Mouse (Mus musculus) heart, adult 11 months (tissue): ENCODE results near the gene Nudt4.

Experiments
- DNase-seq: peaks from one replicate; pipeline ENCODE4 v3.0.0; 2022

Nudt4 gene

DNA sequence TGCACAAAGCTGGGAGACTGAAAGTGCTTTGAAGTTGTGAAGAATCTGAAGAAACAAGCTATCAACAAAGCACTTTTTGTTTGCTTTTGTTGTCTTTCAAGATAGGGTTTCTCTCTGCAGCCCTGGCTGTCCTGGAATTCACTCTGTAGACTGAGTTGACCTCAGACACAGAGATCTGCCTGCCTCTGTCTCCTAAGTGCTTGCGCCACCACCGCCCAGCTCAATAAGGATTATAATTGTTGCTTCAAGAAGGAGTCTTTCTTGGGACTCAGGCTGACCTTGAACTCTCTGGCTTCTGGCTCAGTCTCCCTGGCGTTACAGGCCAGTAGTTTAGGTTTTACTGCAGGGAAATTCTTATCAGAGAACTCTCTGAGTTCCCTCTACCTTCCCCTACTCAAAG lies 2.8 kb upstream of the Nudt4 start:
- DNase-seq: peak; percentile 55

- peak; percentile 88 for DNase-seq
Measured at GRCm38 (mm10) chr10:95565156-95565854, 1.4 kb upstream of the Nudt4 start.

DNA sequence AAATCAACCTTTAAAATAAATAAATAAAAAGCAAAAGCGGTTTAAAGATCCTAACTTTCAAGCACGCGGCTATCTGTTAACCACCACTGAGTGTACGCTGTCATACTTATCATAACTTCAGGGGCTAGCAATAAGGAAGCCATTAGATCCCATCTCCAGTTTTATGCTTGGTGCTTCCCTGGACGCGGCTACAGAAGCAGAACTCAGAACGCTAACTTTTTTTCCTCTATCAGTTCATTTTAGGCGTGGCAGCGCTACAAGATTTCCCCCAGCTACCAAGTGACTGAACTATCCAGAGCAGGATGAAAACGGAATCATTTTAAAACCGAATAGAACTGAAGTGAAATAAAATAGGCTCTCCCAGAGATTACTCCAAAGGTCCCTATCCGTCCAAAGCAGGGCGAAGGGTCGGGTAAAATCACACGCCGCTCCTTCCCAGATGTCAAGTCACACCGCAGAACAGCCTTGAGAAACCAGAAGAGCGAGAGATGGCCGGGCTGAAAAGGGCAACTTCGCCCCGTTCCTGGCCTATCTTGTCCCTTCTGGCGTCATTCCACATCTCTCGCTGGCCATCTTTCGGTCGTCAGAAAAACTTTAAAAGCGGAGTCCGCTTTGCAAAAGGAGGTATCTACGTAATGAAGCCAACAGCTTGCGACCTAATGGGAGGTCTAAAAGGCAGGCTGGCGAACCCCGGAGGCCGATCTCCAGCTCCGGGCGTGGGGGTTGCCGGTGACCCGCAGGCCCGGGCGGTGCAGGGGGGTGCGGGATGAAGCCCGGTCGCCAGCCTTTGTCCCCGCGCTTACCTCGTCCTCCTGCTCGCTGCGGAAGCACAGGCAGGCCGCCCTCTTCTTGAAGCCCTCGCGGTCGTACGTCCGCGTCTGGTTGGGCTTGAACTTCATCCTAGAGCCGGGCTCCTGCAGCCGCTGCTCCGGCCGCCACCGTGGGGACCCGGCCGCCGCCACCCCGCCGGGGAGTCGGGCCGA lies 796 bp downstream of the Nudt4 start:
- DNase-seq: peak; percentile 96

GRCm38 (mm10) chr10:95562395-95562794 lies 1.6 kb downstream of the Nudt4 start:
- DNase-seq: peak; percentile 84

DNA sequence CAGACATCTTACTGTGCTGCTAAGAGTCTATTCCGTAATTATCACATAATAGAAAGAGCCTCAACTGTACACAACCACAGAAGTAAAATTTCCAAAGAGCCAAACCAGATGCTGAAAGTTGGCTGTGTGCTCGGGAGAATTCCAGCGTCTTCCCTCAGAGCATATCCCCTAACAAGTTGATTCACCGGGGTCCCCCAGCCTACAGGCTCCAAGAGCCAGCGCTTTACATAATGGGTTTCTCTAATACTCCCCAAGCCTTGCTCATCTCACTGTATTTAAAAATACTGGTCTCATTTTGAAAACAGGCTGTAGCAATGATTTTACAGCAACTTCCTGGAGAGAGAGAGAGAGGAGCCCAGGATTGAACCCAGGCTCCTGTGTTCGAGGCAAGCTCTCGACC lies 2.3 kb downstream of the Nudt4 start:
- peak; percentile 76 for DNase-seq

DNA sequence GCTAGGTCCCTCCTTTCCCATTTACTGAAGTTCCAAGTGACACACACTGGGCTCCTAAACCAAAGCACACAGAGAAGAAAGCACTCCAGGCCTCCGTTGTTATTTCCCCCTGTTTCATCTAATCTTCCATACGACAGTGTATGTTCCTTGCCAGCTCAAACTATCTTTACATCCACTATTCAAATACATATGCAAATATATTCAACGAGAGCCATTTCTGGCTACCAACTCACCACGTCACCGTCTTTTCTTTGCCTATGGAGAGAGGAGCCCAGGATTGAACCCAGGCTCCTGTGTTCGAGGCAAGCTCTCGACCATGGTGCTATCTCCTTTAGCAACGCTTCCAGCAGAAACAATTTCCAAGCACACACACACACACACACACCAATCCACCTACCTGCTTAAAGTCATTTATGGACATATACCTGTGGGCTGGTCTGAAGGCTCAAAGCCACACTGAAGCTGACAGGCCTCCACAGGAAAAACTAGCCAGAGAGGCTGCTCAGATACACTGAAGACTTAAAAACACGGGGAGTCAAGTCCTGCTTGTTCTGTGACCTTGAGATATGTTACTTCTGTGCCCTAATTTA lies 3.5 kb downstream of the Nudt4 start:
- peak; percentile 60 for DNase-seq

DNA sequence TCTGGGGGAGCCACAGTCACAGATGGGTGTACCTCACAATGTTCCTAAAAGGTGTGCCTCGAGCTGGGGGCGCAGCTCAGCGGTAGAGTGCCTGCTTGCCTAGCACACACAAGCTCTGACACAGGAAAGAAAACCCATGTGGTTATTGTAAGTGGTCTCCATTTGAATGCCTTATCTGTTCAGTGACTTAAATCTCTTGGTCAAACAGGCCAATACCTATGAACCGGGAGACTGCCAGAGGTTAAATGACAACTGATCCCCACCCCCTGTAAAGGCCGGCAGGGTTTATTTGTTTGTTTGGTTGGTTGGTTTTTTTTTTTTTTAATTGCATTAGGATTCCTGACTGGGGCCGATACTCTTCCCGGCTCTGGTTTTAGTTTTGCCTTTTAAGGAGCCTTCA lies 4.5 kb downstream of the Nudt4 start:
- DNase-seq: peak; percentile 60

DNA sequence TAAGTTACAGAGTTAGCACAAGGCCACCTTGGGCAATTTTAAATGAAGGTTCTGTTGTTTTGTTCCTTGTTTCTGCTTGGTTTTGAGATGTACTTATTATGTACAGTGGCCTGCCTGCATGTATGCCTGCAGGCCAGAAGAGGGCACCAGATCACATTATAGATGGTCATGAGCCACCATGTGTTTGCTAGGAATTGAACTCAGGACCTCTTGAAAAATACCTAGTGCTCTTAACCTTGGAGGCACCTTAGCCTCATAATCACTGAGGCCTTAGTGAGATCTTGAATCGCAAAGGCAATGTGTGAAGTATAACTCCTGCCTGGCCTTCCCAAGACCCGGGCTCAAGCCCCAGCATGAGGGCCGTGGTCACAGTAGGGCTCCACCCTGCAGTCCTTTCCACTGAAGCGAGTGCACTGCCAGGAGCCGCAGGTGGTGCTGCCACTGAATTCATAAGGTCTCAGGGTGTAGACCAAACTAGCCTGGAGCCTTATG lies 6.6 kb downstream of the Nudt4 start:
- peak; percentile 86 for DNase-seq

DNA sequence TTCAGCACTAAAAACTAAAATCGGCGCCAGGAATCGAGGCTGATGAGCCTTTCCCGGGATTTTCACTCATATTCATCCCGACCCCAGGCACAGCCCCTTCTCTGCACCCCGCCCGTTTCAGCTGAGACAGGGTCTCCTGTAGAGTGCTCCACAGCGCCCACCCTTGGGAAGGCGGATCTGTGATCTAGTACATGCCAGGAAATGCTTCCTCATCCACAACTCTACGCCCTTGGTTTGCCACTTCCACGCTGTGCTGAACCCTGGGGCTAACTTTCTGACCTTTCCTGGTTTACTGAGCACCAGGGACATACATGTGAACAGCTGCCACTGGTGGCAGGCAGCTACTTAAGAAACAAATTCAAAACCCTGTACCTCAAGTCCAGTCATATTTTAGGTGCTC lies 8.1 kb downstream of the Nudt4 start:
- peak; percentile 93 for DNase-seq

GRCm38 (mm10) chr10:95552326-95552725 lies 11.6 kb downstream of the Nudt4 start:
- peak; percentile 70 for DNase-seq

- DNase-seq: peak; percentile 55
Measured at GRCm38 (mm10) chr10:95551752-95552151, 12.2 kb downstream of the Nudt4 start.

GRCm38 (mm10) chr10:95550506-95550905 lies 13.4 kb downstream of the Nudt4 start:
- DNase-seq: peak; percentile 61

GRCm38 (mm10) chr10:95549080-95549479 lies 14.9 kb downstream of the Nudt4 start:
- DNase-seq: peak; percentile 86

- peak; percentile 80 for DNase-seq
Measured at GRCm38 (mm10) chr10:95548154-95548826, 15.7 kb downstream of the Nudt4 start.

GRCm38 (mm10) chr10:95546178-95546577 lies 17.8 kb downstream of the Nudt4 start:
- peak; percentile 35 for DNase-seq

GRCm38 (mm10) chr10:95545051-95545450 lies 18.9 kb downstream of the Nudt4 start:
- peak; percentile 85 for DNase-seq

- peak; percentile 55 for DNase-seq
Measured at GRCm38 (mm10) chr10:95544651-95545050, 19.3 kb downstream of the Nudt4 start.

GRCm38 (mm10) chr10:95544004-95544403 lies 19.9 kb downstream of the Nudt4 start:
- DNase-seq: peak; percentile 72

GRCm38 (mm10) chr10:95543377-95543776 lies 20.6 kb downstream of the Nudt4 start:
- peak; percentile 64 for DNase-seq

GRCm38 (mm10) chr10:95542916-95543315 lies 21.0 kb downstream of the Nudt4 start:
- no peak for DNase-seq

DNA sequence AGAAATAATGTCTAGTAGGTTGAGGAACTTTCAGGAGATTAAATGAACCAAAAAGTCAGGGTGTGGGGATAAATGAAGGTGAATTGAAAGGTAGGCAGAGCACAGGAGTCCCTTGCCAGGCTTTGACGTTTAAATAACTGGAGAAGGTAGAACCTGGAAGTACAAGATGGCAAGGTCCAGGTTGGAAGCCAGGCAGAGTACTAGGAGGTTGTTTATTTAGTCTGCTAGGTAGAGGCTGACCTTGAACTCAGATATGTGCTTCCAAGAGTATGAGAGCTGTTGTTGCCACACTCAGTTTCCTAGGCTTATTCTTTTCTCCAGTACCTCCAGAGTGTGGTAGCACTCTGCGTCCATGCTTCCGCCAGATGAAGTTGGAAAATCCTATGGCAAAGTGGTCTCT lies 24.1 kb downstream of the Nudt4 start:
- DNase-seq: peak; percentile 73

- peak; percentile 88 for DNase-seq
Measured at GRCm38 (mm10) chr10:95539260-95539659, 24.7 kb downstream of the Nudt4 start.

DNA sequence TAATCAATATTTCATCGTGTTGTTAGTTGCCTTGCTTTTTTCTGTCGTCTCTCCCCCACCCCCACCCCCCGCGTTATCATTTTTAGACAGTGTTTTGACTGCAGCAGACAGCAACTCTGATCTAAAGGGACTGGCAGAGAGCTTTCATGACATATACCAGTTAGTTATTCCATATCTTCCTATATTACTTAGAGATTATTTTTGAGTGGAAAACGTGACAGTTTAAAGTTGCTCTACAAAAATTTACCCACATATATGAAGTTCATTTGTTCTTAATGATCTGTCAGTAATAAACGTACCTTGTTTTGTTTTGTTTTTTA lies 27.8 kb downstream of the Nudt4 start:
- no peak for DNase-seq
